In the genomic region with DNA sequence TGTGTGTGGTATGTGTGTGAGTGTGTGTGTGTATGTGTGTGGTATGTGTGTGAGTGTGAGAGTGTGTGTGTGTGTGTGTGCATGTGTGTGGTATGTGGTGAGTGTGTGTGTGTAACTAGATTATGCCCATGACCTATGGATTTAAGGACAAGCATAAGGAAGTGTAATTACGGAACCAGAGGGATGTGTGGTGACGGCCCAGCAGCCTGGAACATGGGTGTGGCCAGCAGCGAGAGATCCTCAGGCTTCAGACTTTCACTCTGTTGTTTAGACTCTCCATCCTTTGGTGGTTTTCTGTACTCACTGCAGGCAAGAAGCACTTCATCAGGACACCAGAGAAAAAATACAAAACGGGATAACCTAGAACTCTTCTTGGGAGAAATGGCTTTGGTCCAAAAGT, we compare ENCODE assay signal across 14 mouse cellular contexts.
"Had no signal": no experiment of that assay in that cellular context is flagged by ENCODE, and none has a peak within 500 bp of the region (broad histone marks: within the 10 kb centered on the region; RNA-seq: fewer than 3 reads in every experiment).

No protein-coding gene starts in this region.

- DNase-seq: lung, adult 18-20 months; lung, embryonic 14.5 days; lung, postnatal 10 days; lung, postnatal 4 days; retina, postnatal 1 day; right cerebral cortex, adult 18-20 months; right cerebral cortex, postnatal 25 days; right cerebral cortex, postnatal 4 days; spleen, adult 18-20 months; thymus, adult 18-20 months; thymus, postnatal 14 days; thymus, postnatal 36 days had no signal

- ATAC-seq: midbrain, embryonic 13.5 days; midbrain, embryonic 15.5 days had no signal
